Mouse (Mus musculus): ENCODE data around the gene Rpl13a. TPM values are rescaled to one million over a fixed set of nuclear protein-coding genes. Genes with fewer than 3 reads are reported as not detected.
A peak's percentile ranks its signal among the peaks of the same experiment; 100 is the strongest.
"Not testable (repeated sequence)": the region's sequence is repeated elsewhere in the genome, so short reads cannot be mapped to it uniquely, and the experiment has no call there.

Rpl13a gene
- total RNA-seq, 2 experiments from 2014 or later: 736 to 824 TPM

DNA sequence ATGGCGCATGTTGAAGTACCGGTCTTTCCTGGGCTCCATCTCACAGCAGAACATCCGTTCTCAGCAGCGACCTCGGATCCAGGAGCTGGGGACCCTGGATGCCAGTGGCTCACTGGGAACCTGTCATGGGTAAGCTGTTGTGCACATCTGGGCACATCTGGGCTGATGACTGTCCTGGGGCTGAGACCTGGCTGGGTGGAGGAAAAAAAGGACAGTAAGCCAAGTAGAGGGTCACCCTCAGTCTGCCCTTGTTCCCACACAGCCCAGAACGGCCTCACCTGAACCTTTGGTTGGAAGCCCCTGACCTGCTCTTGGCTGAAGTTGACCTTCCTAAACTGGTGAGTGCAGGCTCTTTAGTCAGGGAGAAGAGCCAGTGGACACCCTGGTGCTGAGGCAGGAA lies 30.4 kb upstream of the Rpl13a start:
- DNase-seq (ENCODE audit: low spot score in 2 of 2): no peak

GRCm38 (mm10) chr7:45157459-45157858 lies 28.9 kb upstream of the Rpl13a start:
- no peak for DNase-seq (ENCODE audit: low spot score in 2 of 2)

GRCm38 (mm10) chr7:45156206-45156605 lies 27.6 kb upstream of the Rpl13a start:
- no peak for DNase-seq (ENCODE audit: low spot score in 2 of 2)

- no peak for DNase-seq (ENCODE audit: low spot score in 2 of 2)
These were observed 27.0 kb upstream of the Rpl13a start for GRCm38 (mm10) chr7:45155590-45155989.

DNA sequence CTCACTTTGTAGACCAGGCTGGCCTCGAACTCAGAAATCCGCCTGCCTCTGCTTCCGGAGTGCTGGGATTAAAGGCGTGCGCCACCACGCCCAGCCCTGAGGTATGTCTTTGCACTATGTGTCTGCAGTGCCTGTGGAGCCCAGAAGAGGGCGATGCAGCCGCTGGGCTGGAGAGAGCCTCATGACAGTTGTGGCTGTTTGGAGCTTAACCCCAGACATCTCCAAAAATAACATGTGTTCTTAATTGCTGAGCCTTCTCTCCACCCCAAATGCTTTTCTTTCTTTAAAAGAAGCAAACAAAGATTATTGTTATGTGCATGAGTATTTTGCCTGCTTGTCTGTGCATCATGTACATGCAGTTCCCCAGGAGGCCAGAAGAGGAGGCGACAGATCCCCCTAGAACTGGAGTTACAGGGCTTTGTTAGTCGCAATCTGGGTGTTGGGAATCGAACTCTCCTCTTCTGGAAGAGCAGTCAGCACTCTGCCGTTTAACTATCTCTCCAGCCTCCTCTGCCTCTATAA lies 26.5 kb upstream of the Rpl13a start:
- no peak for DNase-seq (ENCODE audit: low spot score in 2 of 2)

DNA sequence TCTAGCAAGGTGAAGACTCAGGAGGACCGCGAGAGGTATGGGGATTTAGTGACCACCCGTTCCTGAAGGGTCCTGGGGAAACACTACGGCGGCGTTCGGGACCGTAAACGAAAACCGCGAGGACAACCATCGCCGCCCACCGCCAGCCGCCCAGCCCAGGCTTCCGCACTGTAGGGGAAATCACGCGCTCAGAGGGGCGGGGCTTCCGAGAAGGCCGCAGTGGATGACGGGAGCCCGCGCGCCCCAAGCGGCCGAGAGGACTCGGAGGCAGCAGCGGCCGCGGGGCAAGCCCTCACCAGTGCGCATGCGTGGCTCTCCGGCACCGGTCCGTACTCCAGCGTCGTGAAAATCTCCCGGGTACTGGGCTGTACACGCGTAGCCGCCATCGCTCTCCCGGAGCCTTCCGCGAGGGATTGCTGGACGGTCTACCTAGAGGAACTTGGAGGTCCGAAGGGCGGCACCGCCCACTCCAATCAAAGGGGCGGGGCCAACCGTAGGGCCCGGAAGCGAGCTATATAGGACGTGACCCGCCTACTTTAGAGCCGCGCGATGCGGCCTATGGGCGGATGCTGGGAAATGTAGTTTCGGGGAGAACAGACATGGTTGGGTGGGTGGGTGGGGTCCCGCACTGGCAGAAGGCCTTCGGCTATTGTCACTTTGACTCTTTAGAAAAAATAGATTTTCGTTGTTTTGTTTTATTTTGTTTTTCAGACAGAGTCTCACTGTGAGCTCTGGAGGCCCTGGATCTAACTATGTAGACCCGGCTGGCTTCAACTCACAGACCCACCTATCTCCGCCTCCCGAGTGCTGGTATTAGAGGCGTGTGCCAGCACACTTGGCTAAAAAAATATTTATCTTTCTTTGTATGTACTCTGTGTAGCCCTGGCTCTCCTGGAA lies 25.8 kb upstream of the Rpl13a start, which contains the start of the genes Pih1d1 and Aldh16a1:
TSS of gene Pih1d1 (plus strand) at position 208 of the 897 bp plus-strand sequence.
TSS of gene Aldh16a1 (minus strand) at position 489 of the 897 bp plus-strand sequence.
- peak; percentile 97 to 99 for DNase-seq (ENCODE audit: low spot score in 2 of 2)

DNA sequence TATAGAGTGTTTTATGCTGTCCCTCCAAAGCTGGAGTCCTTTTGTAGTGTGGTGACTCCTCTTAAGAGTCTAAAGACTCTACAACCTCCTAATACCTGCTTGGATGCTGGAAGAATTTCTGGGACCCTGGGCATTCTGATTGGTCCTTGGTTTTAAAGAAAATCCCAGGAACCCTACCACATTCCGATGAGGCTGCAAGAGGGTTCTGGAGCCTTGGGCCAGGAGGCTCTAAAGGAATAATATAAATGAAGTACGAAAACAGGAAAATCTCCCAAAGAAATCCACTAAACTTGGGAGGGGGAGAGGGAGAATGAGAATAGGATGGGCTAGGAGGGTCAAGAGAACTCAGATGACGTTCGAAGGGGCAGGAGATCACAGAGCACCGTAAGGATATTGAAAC lies 25.0 kb upstream of the Rpl13a start:
- DNase-seq (ENCODE audit: low spot score in 2 of 2): no peak

DNA sequence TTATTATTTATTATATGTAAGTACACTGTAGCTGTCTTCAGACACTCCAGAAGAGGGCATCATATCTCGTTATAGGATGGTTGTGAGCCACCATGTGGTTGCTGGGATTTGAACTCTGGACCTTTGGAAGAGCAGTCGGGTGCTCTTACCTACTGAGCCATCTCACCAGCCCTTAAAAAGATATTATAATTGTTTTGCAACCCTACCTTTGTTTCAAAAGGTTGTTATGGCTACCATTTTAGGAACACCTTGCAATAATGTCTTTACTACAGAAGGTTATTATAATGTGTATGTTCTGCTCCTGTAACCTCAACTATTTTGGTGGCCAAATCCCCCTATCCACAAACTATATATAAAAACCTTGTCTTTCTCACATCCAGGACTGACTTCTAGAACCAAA lies 24.5 kb upstream of the Rpl13a start:
- not testable (repeated sequence) for DNase-seq (ENCODE audit: low spot score in 2 of 2)

DNA sequence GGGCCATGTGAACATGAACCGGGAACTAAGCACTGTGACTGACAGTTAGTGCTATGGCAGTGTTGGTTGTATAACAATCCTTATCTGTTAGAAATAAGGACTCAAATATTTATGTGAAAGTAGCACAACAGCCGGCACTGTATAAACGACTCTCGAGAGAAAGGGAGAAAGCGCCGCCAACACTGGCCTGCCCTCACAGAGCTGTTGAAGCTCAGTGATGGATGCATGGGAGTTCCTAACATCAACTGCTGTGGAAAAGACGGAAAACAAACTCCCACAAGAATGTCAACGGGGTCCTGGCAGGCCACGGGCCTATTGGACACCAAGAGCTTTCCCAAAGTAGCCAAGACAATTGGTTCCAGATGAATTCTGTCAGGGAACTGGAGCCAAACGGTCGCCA lies 22.7 kb upstream of the Rpl13a start:
- DNase-seq (ENCODE audit: low spot score in 2 of 2): no peak

GRCm38 (mm10) chr7:45150321-45150720 lies 21.8 kb upstream of the Rpl13a start:
- no peak for DNase-seq (ENCODE audit: low spot score in 2 of 2)

GRCm38 (mm10) chr7:45149545-45149944 lies 21.0 kb upstream of the Rpl13a start:
- DNase-seq (ENCODE audit: low spot score in 2 of 2): no peak

- no peak for DNase-seq (ENCODE audit: low spot score in 2 of 2)
These were observed 20.1 kb upstream of the Rpl13a start for GRCm38 (mm10) chr7:45148534-45149098.

DNA sequence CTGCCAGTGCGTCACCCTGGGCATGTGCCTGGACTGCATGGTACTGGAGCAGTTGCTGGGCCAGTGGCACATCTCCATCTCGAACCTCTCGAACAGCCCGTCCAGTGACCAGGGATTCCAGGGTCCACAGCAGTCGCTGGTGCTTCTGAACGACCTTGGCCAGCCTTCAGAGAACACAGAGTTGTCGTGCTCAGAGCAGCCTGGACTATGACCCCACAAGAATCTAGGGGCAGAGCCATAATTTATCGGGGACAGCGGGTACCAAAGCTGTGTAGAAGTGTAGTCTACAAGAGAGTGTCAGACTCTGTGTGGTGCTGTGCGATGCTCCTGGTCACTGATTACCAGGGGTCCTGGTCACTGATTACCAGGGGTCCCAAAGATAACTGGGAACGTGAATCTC lies 19.3 kb upstream of the Rpl13a start:
- no peak for DNase-seq (ENCODE audit: low spot score in 2 of 2)

DNA sequence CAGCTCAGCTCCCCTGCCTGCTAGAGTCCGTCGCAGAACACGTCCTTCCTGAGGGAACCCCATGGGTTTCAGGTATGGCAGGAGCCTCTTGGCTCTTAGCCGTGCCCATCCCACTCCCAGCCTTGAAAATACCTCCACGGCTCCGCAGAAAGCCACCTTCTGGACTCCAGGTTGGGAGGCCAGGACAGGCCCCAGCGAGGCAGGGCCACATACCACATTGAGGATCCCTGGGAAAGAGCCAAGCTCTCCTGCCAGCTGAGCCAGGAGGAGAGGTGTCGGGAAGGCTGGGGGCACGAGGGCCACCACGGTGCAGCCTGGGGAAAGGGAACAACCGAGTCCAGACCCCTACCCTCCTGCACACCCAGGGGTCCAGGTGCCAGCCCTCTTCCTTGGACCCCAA lies 18.7 kb upstream of the Rpl13a start:
- DNase-seq (ENCODE audit: low spot score in 2 of 2): no peak

DNA sequence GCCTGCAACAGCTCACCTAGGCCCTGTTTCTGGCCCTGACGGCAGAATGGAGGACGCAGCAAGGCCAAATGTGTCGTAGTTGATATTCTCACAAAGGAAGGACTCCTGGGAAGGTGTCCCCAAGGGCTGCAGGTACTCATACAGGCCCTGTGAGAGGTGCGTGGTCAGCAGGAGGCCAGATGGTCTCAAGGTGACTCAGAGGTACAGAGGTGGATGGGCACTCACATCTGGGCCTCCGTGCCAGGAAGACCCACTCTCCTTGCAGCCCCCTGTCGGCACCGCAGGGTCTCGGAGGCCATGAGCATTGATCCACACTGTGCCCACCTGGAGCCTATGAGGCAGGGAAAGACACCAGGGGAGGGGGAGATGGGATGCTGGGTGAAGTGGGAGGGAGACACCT lies 16.9 kb upstream of the Rpl13a start:
- DNase-seq (ENCODE audit: low spot score in 2 of 2): no peak

- no peak for DNase-seq (ENCODE audit: low spot score in 2 of 2)
These were observed 16.0 kb upstream of the Rpl13a start for GRCm38 (mm10) chr7:45144368-45145174.

- DNase-seq (ENCODE audit: low spot score in 2 of 2): no peak
These were observed 13.4 kb upstream of the Rpl13a start for GRCm38 (mm10) chr7:45141914-45142313.

GRCm38 (mm10) chr7:45141319-45141718 lies 12.8 kb upstream of the Rpl13a start:
- DNase-seq (ENCODE audit: low spot score in 2 of 2): no peak

GRCm38 (mm10) chr7:45139904-45140723 lies 11.6 kb upstream of the Rpl13a start:
- no peak for DNase-seq (ENCODE audit: low spot score in 2 of 2)

GRCm38 (mm10) chr7:45138403-45138802 lies 9.8 kb upstream of the Rpl13a start:
- no peak for DNase-seq (ENCODE audit: low spot score in 2 of 2)

Measured in layer of hippocampus, postnatal 14 days (tissue).